Mouse (Mus musculus) testis, adult 2 months (tissue): ENCODE results near the gene Frem2.

Experiments
- CTCF ChIP-seq: fragments of 200-500 bp; IDR thresholded peaks from 2 replicates; pipeline ENCODE4 v1.5.1; 2012; ENCODE audit warnings: low read depth, mild to moderate bottlenecking, inconsistent platforms, low read length, moderate library complexity; ENCODE audit not compliant: control insufficient read depth, insufficient read depth, insufficient replicate concordance
- POLR2A ChIP-seq: fragments of 200-500 bp; IDR thresholded peaks from 2 replicates; pipeline ENCODE4 v1.6.1; 2012; ENCODE audit warnings: low read depth, mild to moderate bottlenecking, inconsistent platforms, low read length, moderate library complexity; ENCODE audit not compliant: control insufficient read depth

DNA sequence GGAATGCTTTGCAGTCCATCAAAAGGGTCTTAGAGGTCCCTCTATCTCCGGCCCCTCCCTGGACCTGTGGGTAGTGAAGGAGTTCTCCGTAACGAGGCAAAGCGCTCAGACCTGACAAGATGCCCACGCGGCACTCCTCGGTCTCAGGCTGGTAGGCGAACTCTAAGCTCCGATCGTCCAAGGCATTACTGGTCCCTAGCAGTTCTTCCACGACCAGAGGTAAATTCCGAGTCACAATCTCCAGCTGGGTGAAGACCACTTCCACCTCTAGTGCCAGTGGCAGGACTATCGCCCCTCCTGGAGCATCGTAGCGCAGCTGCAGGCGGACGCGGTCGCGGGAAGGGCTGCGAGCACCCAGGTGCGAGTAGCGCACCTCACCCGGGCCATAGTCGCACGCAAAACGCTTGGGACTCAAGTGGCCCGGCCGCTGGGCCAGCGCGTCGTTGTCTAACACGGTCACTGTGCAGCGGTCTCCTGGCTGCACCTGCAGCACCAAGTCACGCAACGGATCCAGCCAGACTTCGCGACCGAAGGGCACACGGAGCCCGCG lies 752 bp downstream of the Frem2 start:
- TF ChIP-seq CTCF (no peak), POLR2A (no peak)
